In genomic region chr6:114918994-114919393, GRCm38 (mm10) we compare ENCODE assay signal across 8 mouse cellular contexts. TPM values are rescaled to one million over a fixed set of nuclear protein-coding genes. Genes with fewer than 3 reads are reported as not detected.
DNase-seq lines count a peak whose midpoint lies in the region; ATAC-seq and TF ChIP-seq lines count a peak whose summit lies in the region.

No protein-coding gene starts in this region.

- H3K9ac ChIP-seq in embryonic facial prominence, embryonic 15.5 days = peak overlapping the region; percentile 19; the same call in 1 of the 2 replicates
- peak overlapping the region; percentile 82 for H3K9ac ChIP-seq in intestine, embryonic 16.5 days (ENCODE audit: low read depth, low read length)
- H3K9ac ChIP-seq in neural tube, embryonic 13.5 days = peak overlapping the region; percentile 80

- peak overlapping the region; percentile 88 for H3K27ac ChIP-seq in layer of hippocampus, adult 2 months
- H3K27ac ChIP-seq in embryonic facial prominence, embryonic 15.5 days (replicated peaks) = peak overlapping the region; percentile 94
- H3K27ac ChIP-seq in intestine, embryonic 16.5 days (ENCODE audit: low read length) = peak overlapping the region; percentile 90; the same call in 1 of the 2 replicates
- 0 out of 2 replicates have a peak overlapping the region, but pooled peaks have one; percentile 5 for H3K27ac ChIP-seq in neural tube, embryonic 13.5 days (replicated peaks)

- peaks cover 58% of the 10 kb centered on the region for H3K4me1 ChIP-seq in embryonic facial prominence, embryonic 15.5 days
- peaks cover 56% of the 10 kb centered on the region for H3K4me1 ChIP-seq in intestine, embryonic 16.5 days (ENCODE audit: control insufficient read depth, insufficient read depth, low read length)
- H3K4me1 ChIP-seq in neural tube, embryonic 13.5 days (replicated peaks) = peaks cover 76% of the 10 kb centered on the region

- no peak for DNase-seq in layer of hippocampus, adult 2 months (ENCODE audit: low spot score in 2 of 2)
- no peak for DNase-seq in layer of hippocampus, adult 8-10 months (ENCODE audit: low spot score in 2 of 2)
- no peak for DNase-seq in right cerebral cortex, adult 2 months (ENCODE audit: low spot score in 2 of 2)
- DNase-seq in cerebellum, adult 9-10 months = no peak
- DNase-seq in layer of hippocampus, postnatal 36 days = no peak

- no peaks in the 10 kb centered on the region for H3K36me3 ChIP-seq in embryonic facial prominence, embryonic 15.5 days
- no peaks in the 10 kb centered on the region for H3K36me3 ChIP-seq in intestine, embryonic 16.5 days (ENCODE audit: control insufficient read depth, insufficient read depth, low read length)
- H3K36me3 ChIP-seq in neural tube, embryonic 13.5 days = no peaks in the 10 kb centered on the region

- peak overlapping the region; percentile 76 for H3K4me3 ChIP-seq in layer of hippocampus, adult 2 months
- H3K4me3 ChIP-seq in embryonic facial prominence, embryonic 15.5 days (replicated peaks) = peak overlapping the region; percentile 58
- peak overlapping the region; percentile 62 for H3K4me3 ChIP-seq in intestine, embryonic 16.5 days (ENCODE audit: low read length)
- peak overlapping the region; percentile 51 for H3K4me3 ChIP-seq in neural tube, embryonic 13.5 days

- 69% methylated on average over 9 of the region's 9 CpGs for WGBS in embryonic facial prominence, embryonic 15.5 days
- 77% methylated on average over 9 of the region's 9 CpGs for WGBS in intestine, embryonic 16.5 days
- WGBS in neural tube, embryonic 13.5 days = 79% methylated on average over 9 of the region's 9 CpGs

- H3K27me3 ChIP-seq in embryonic facial prominence, embryonic 15.5 days = no peaks in the 10 kb centered on the region
- no peaks in the 10 kb centered on the region for H3K27me3 ChIP-seq in intestine, embryonic 16.5 days (replicated peaks; ENCODE audit: control insufficient read depth, insufficient read depth, low read length)
- H3K27me3 ChIP-seq in neural tube, embryonic 13.5 days = no peaks in the 10 kb centered on the region

- no peak for ATAC-seq in embryonic facial prominence, embryonic 15.5 days (ENCODE audit: insufficient number of reproducible peaks, low FRiP score, low TSS enrichment, low read depth)
- ATAC-seq in intestine, embryonic 16.5 days = no peak
- ATAC-seq in neural tube, embryonic 13.5 days (ENCODE audit: low read depth) = no peak

- TF ChIP-seq CTCF in layer of hippocampus, adult 2 months (conservative IDR thresholded peaks at IDR 0.05) = no peak

- H3K9me3 ChIP-seq in embryonic facial prominence, embryonic 15.5 days (replicated peaks) = no peaks in the 10 kb centered on the region
- no peaks in the 10 kb centered on the region for H3K9me3 ChIP-seq in intestine, embryonic 16.5 days (ENCODE audit: control insufficient read depth, low read length)
- H3K9me3 ChIP-seq in neural tube, embryonic 13.5 days = no peaks in the 10 kb centered on the region

- H3K4me2 ChIP-seq in embryonic facial prominence, embryonic 15.5 days (replicated peaks) = peak overlapping the region; percentile 60
- peak overlapping the region; percentile 75 for H3K4me2 ChIP-seq in intestine, embryonic 16.5 days (ENCODE audit: low read depth, low read length)
- peak overlapping the region; percentile 63 for H3K4me2 ChIP-seq in neural tube, embryonic 13.5 days

RNA-seq across cellular contexts. Expression of gene Vgll4, which starts 50.8 kb away (rescaled TPM):
- total RNA-seq in layer of hippocampus, adult 2 months (2021) = 10 to 100 TPM; 44.2 to 44.8 TPM
- total RNA-seq in layer of hippocampus, adult 8-10 months (2022) = 10 to 100 TPM; 48.9 to 53.4 (median 49.5) TPM
- polyA plus RNA-seq in embryonic facial prominence, embryonic 15.5 days (2015; fragmentation: Nextera tagmentation; extraction: Ambion mirVana) = 141 and 143 TPM in 2 replicates
- polyA plus RNA-seq in intestine, embryonic 16.5 days (2015; fragmentation: Nextera tagmentation; extraction: Ambion mirVana) = 66.1 and 75.7 TPM in 2 replicates
- 60.6 and 65.2 TPM in 2 replicates for polyA plus RNA-seq in neural tube, embryonic 13.5 days (2015; fragmentation: Nextera tagmentation; extraction: Ambion mirVana)
- total RNA-seq in layer of hippocampus, postnatal 36 days (2021) = 10 to 100 TPM; 43.2 to 48.8 TPM

Comparison
In these comparisons a context has a peak if more than half of its experiments do, and no peak if none do; other contexts are left out.
1. H3K27ac ChIP-seq: peak in every context shown above with its lines; median percentile 94 in embryonic facial prominence, embryonic 15.5 days; 90 in intestine, embryonic 16.5 days; 88 in layer of hippocampus, adult 2 months; 5 in neural tube, embryonic 13.5 days.
2. H3K9ac ChIP-seq: peak in every context shown above with its lines; median percentile 82 in intestine, embryonic 16.5 days; 80 in neural tube, embryonic 13.5 days; 19 in embryonic facial prominence, embryonic 15.5 days.